Mouse (Mus musculus) limb, embryonic 14.5 days (tissue): ENCODE data around the gene Prdm16. TPM values are rescaled to one million over a fixed set of nuclear protein-coding genes. Genes with fewer than 3 reads are reported as not detected.

Source experiments
- ATAC-seq: fragments of 200-750 bp; cut with Nextera tagmentation; 2 replicates; pipeline ENCODE4 v1.8.0; 2017; ENCODE audit warnings: low read depth, moderate number of reproducible peaks, moderate TSS enrichment; ENCODE audit not compliant: low FRiP score
- DNase-seq: peaks from one replicate; pipeline ENCODE4 v3.0.0-alpha.2; 2015; ENCODE audit warnings: low spot score
- H3K27ac ChIP-seq: fragments of 300-500 bp; sonication (generic); replicated peaks from 2 replicates; pipeline ENCODE4 v1.5.1; 2014; ENCODE audit warnings: low read depth, mild to moderate bottlenecking, low read length, moderate library complexity, mixed read lengths
- H3K27me3 ChIP-seq: fragments of 300-500 bp; sonication (generic); 2 replicates; pipeline ENCODE4 v1.6.1; 2014; ENCODE audit warnings: low read length, mixed read lengths; ENCODE audit not compliant: control insufficient read depth, insufficient read depth
- H3K36me3 ChIP-seq: fragments of 300-500 bp; sonication (generic); 2 replicates; pipeline ENCODE4 v1.6.1; 2014; ENCODE audit warnings: mild to moderate bottlenecking, low read length, moderate library complexity, mixed read lengths; ENCODE audit not compliant: control insufficient read depth, insufficient read depth
- H3K4me1 ChIP-seq: fragments of 300-500 bp; sonication (generic); 2 replicates; pipeline ENCODE4 v1.6.1; 2014; ENCODE audit warnings: antibody characterized with exemption, low read length, mixed read lengths; ENCODE audit not compliant: control insufficient read depth, insufficient read depth
- H3K4me2 ChIP-seq: fragments of 300-500 bp; sonication (generic); replicated peaks from 2 replicates; pipeline ENCODE4 v1.6.1; 2014; ENCODE audit warnings: low read depth, mild to moderate bottlenecking, low read length, moderate library complexity; ENCODE audit not compliant: severe bottlenecking
- H3K4me3 ChIP-seq: fragments of 300-500 bp; sonication (generic); replicated peaks from 2 replicates; pipeline ENCODE4 v1.5.1; 2014; ENCODE audit warnings: low read length
- H3K9ac ChIP-seq: fragments of 300-500 bp; sonication (generic); 2 replicates; pipeline ENCODE4 v1.6.1; 2014; ENCODE audit warnings: mild to moderate bottlenecking, low read depth, low read length, moderate library complexity; ENCODE audit not compliant: severe bottlenecking
- H3K9me3 ChIP-seq: fragments of 300-500 bp; sonication (generic); 2 replicates; pipeline ENCODE4 v1.6.1; 2016; ENCODE audit warnings: low read length; ENCODE audit not compliant: control insufficient read depth
- POLR2A ChIP-seq: fragments of 200-500 bp; IDR thresholded peaks from 2 replicates; pipeline ENCODE4 v1.8.0; 2012; ENCODE audit warnings: inconsistent platforms, mild to moderate bottlenecking, moderate library complexity, borderline replicate concordance; ENCODE audit not compliant: insufficient read depth, insufficient read length; ENCODE audit errors: extremely low read depth
- WGBS: fragments of 180-500 bp; shearing (Covaris S2); extraction: QIAGEN DNeasy Blood & Tissue Kit; methylation state at CpG from one replicate; pipeline ENCODE4 v1.1.7; 2014; 5-methylcytosine and 5-hydroxymethylcytosine counted together
- polyA plus RNA-seq, 2 experiments: library from polyadenylated mRNA; depleted of rRNA in 1 of 2; stranded (reverse) in 1 of 2; unstranded in 1 of 2; fragments of >200 nt; fragmentation: Nextera tagmentation in 1 of 2; extraction: Ambion mirVana in 1 of 2; gene quantifications; 2 replicates each; pipeline versions ENCODE4 v1.2.1 to v1.2.3; 2012 to 2014

The Prdm16 gene
- polyA plus RNA-seq, 2 experiments, result 11.7 to 25.6 TPM

- Histone ChIP-seq H3K9ac (no peak overlapping the region), H3K36me3 (no peaks in the 10 kb centered on the region), H3K27me3 (no peaks in the 10 kb centered on the region; the same call in 1 of the 2 replicates), H3K4me3 (no peak overlapping the region), H3K4me2 (no peak overlapping the region), H3K9me3 (no peaks in the 10 kb centered on the region), H3K4me1 (peaks cover 41% of the 10 kb centered on the region), H3K27ac (no peak overlapping the region)
- DNase-seq, result no peak
- TF ChIP-seq POLR2A, result no peak
- no peak for ATAC-seq
- 59% methylated on average over 8 of the region's 8 CpGs for WGBS
These were observed 226.1 kb downstream of the Prdm16 start for GRCm38 (mm10) chr4:154410559-154410958.

GRCm38 (mm10) chr4:154409841-154410240 lies 226.8 kb downstream of the Prdm16 start:
- DNase-seq, result no peak
- no peak overlapping the region for H3K4me3 ChIP-seq
- H3K9ac ChIP-seq, result no peak overlapping the region
- H3K27me3 ChIP-seq, result no peaks in the 10 kb centered on the region; the same call in 1 of the 2 replicates
- H3K27ac ChIP-seq, result no peak overlapping the region
- TF ChIP-seq POLR2A, result no peak
- H3K9me3 ChIP-seq, result no peaks in the 10 kb centered on the region
- H3K4me1 ChIP-seq, result peaks cover 34% of the 10 kb centered on the region
- no peaks in the 10 kb centered on the region for H3K36me3 ChIP-seq
- 59% methylated on average over 10 of the region's 10 CpGs for WGBS
- no peak for ATAC-seq
- H3K4me2 ChIP-seq, result no peak overlapping the region

GRCm38 (mm10) chr4:154409237-154409721 lies 227.4 kb downstream of the Prdm16 start:
- peaks cover 28% of the 10 kb centered on the region for H3K4me1 ChIP-seq
- no peak for DNase-seq
- no peak for ATAC-seq

GRCm38 (mm10) chr4:154402948-154403347 lies 233.7 kb downstream of the Prdm16 start:
- H3K27ac ChIP-seq, result no peak overlapping the region
- no peaks in the 10 kb centered on the region for H3K27me3 ChIP-seq
- peaks cover 26% of the 10 kb centered on the region for H3K4me1 ChIP-seq
- H3K9me3 ChIP-seq, result no peaks in the 10 kb centered on the region
- WGBS, result 64% methylated on average over 4 of the region's 4 CpGs
- no peaks in the 10 kb centered on the region for H3K36me3 ChIP-seq
- ATAC-seq (no peak), DNase-seq (no peak)
- H3K9ac ChIP-seq, result no peak overlapping the region
- TF ChIP-seq POLR2A, result no peak
- no peak overlapping the region for H3K4me3 ChIP-seq
- no peak overlapping the region for H3K4me2 ChIP-seq

More at GRCm38 (mm10) chr4:154409237-154409721, 227.4 kb downstream of the Prdm16 start:
- no peak overlapping the region for H3K4me2 ChIP-seq
- no peaks in the 10 kb centered on the region; the same call in 1 of the 2 replicates for H3K27me3 ChIP-seq
- TF ChIP-seq POLR2A, result no peak
- no peaks in the 10 kb centered on the region for H3K9me3 ChIP-seq
- whole genome bisulfite sequencing, result 37% methylated on average over 19 of the region's 19 CpGs
- H3K27ac ChIP-seq, result no peak overlapping the region
- H3K4me3 ChIP-seq, result no peak overlapping the region
- no peaks in the 10 kb centered on the region for H3K36me3 ChIP-seq
- no peak overlapping the region for H3K9ac ChIP-seq

- H3K9ac ChIP-seq, result no peak overlapping the region
- H3K27ac ChIP-seq, result no peak overlapping the region
- DNase-seq (no peak), ATAC-seq (no peak)
- H3K4me3 ChIP-seq, result no peak overlapping the region
- H3K4me1 ChIP-seq, result peaks cover 27% of the 10 kb centered on the region
- 73% methylated on average over 10 of the region's 10 CpGs for WGBS
- H3K36me3 ChIP-seq, result no peaks in the 10 kb centered on the region
- no peaks in the 10 kb centered on the region for H3K27me3 ChIP-seq
- H3K4me2 ChIP-seq, result no peak overlapping the region
- H3K9me3 ChIP-seq, result no peaks in the 10 kb centered on the region
- no peak for TF ChIP-seq POLR2A
These were observed 234.4 kb downstream of the Prdm16 start for GRCm38 (mm10) chr4:154401982-154402932.
